Mouse (Mus musculus) midbrain, embryonic 14.5 days (tissue): Measurements from ENCODE around the gene Pex7. TPM values are rescaled to one million over a fixed set of nuclear protein-coding genes. Genes with fewer than 3 reads are reported as not detected.

Experiments used
- ATAC-seq: fragments of 200-750 bp; cut with Nextera tagmentation; 2 replicates; pipeline ENCODE4 v1.8.0; 2017; ENCODE audit warnings: moderate number of reproducible peaks, moderate library complexity; ENCODE audit not compliant: low FRiP score, low TSS enrichment
- DNase-seq: peaks from one replicate; pipeline ENCODE4 v3.0.0-alpha.2; 2015
- H3K27ac ChIP-seq: fragments of 300-500 bp; sonication (generic); replicated peaks from 2 replicates; pipeline ENCODE4 v1.5.1; 2014; ENCODE audit warnings: mild to moderate bottlenecking, low read depth, low read length, moderate library complexity
- H3K27me3 ChIP-seq: fragments of 300-500 bp; sonication (generic); 2 replicates; pipeline ENCODE4 v1.6.1; 2014; ENCODE audit warnings: low read length, control low read depth, mixed read lengths; ENCODE audit not compliant: control insufficient read depth, insufficient read depth
- H3K36me3 ChIP-seq: fragments of 300-500 bp; sonication (generic); 2 replicates; pipeline ENCODE4 v1.6.1; 2014; ENCODE audit warnings: low read length, control low read depth; ENCODE audit not compliant: control insufficient read depth, insufficient read depth
- H3K4me1 ChIP-seq: fragments of 300-500 bp; sonication (generic); 2 replicates; pipeline ENCODE4 v1.6.1; 2014; ENCODE audit warnings: mild to moderate bottlenecking, antibody characterized with exemption, low read length, control low read depth; ENCODE audit not compliant: control insufficient read depth, insufficient read depth
- H3K4me2 ChIP-seq: fragments of 300-500 bp; sonication (generic); 2 replicates; pipeline ENCODE4 v1.6.1; 2014; ENCODE audit warnings: mild to moderate bottlenecking, low read length, moderate library complexity
- H3K4me3 ChIP-seq: fragments of 300-500 bp; sonication (generic); replicated peaks from 2 replicates; pipeline ENCODE4 v1.5.1; 2014; ENCODE audit warnings: low read depth, low read length
- H3K9ac ChIP-seq: fragments of 300-500 bp; sonication (generic); replicated peaks from 2 replicates; pipeline ENCODE4 v1.6.1; 2014; ENCODE audit warnings: mild to moderate bottlenecking, low read length, moderate library complexity
- H3K9me3 ChIP-seq: fragments of 300-500 bp; sonication (generic); 2 replicates; pipeline ENCODE4 v1.6.1; 2016; ENCODE audit warnings: low read length, control low read depth, mixed read lengths; ENCODE audit not compliant: control insufficient read depth
- WGBS: fragments of 180-500 bp; shearing (Covaris S2); extraction: QIAGEN DNeasy Blood & Tissue Kit; methylation state at CpG from one replicate; pipeline ENCODE4 v1.1.7; 2014; 5-methylcytosine and 5-hydroxymethylcytosine counted together
- polyA plus RNA-seq: library from polyadenylated mRNA; unstranded; fragments of >200 nt; fragmentation: Nextera tagmentation; extraction: Ambion mirVana; gene quantifications from 2 replicates; pipeline ENCODE4 v1.2.1, GENCODE M21; 2014

The Pex7 gene
- polyA plus RNA-seq, 1 experiment from 2014 or later, result 30.1 TPM

- peak; percentile 52 for ATAC-seq
- Histone ChIP-seq H3K9me3 (no peaks in the 10 kb centered on the region), H3K4me3 (peak overlapping the region; percentile 55), H3K4me1 (peaks cover 19% of the 10 kb centered on the region), H3K9ac (peak overlapping the region; percentile 57), H3K27me3 (peaks cover 42% of the 10 kb centered on the region), H3K36me3 (no peaks in the 10 kb centered on the region), H3K4me2 (peak overlapping the region; percentile 100), H3K27ac (no peak overlapping the region; the same call in 1 of the 2 replicates)
- DNase-seq, result peak; percentile 73
- WGBS, result under 1% methylated on average over 36 of the region's 36 CpGs
These were observed 56.9 kb downstream of the Pex7 start for GRCm38 (mm10) chr10:19850544-19850997.

DNA sequence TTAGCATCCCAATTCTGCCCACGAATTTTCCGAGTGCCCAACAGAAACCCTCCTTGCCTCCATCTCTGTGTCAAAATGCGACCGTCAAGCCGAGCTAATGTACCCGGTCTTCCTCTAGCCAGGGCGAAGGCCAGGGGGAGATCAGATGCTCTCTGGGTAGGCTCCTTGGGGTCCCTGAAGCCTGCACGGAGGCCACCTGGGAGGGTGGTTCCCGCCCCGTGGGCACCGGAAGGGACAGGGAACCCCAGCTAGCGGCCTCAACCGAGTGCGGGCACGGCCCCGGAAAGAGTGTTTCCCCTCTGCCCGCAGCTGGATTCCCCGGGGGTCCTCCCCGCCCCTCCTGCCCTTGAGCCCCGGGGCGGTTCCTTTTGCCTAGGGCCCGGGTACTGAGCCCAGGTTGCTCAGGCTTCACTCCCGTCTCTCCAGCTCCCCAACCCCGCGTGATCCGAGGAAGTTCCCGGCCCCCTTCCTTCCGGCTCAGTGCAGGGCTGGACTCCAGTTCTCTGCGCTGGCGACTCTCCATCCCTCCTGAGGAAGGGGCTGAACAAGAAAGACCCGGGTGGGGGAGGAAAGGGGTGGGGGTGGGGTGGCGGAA is 57.6 kb downstream of the Pex7 start:
- DNase-seq, result peak; percentile 48

GRCm38 (mm10) chr10:19848928-19849770 is 58.3 kb downstream of the Pex7 start:
- Histone ChIP-seq H3K4me3 (peak overlapping the region; percentile 55), H3K27ac (no peak overlapping the region), H3K9ac (no peak overlapping the region; the same call in 1 of the 2 replicates), H3K27me3 (peaks cover 38% of the 10 kb centered on the region), H3K36me3 (no peaks in the 10 kb centered on the region), H3K4me2 (peak overlapping the region; percentile 100), H3K4me1 (peaks cover 19% of the 10 kb centered on the region), H3K9me3 (no peaks in the 10 kb centered on the region)
- 6% methylated on average over 44 of the region's 44 CpGs for WGBS
- no peak for ATAC-seq
- DNase-seq, result peak; percentile 42

More for the DNA sequence above, 57.6 kb downstream of the Pex7 start:
- under 1% methylated on average over 32 of the region's 32 CpGs for WGBS
- Histone ChIP-seq H3K9me3 (no peaks in the 10 kb centered on the region), H3K4me2 (peak overlapping the region; percentile 100), H3K36me3 (no peaks in the 10 kb centered on the region), H3K9ac (peak overlapping the region; percentile 57; the same call in 1 of the 2 replicates), H3K4me1 (peaks cover 19% of the 10 kb centered on the region), H3K4me3 (peak overlapping the region; percentile 55), H3K27ac (no peak overlapping the region; the same call in 1 of the 2 replicates), H3K27me3 (peaks cover 41% of the 10 kb centered on the region)
- peak; percentile 59 for ATAC-seq

GRCm38 (mm10) chr10:19839836-19840235 is 67.7 kb downstream of the Pex7 start:
- Histone ChIP-seq H3K36me3 (no peaks in the 10 kb centered on the region), H3K4me1 (no peaks in the 10 kb centered on the region), H3K9ac (no peak overlapping the region), H3K4me3 (no peak overlapping the region), H3K9me3 (no peaks in the 10 kb centered on the region), H3K4me2 (no peak overlapping the region), H3K27ac (no peak overlapping the region), H3K27me3 (no peaks in the 10 kb centered on the region)
- ATAC-seq (no peak), DNase-seq (no peak)
- 91% methylated on average over 5 of the region's 5 CpGs for WGBS

- H3K36me3 ChIP-seq, result no peaks in the 10 kb centered on the region
- ATAC-seq, result no peak
- no peak overlapping the region for H3K4me3 ChIP-seq
- H3K9ac ChIP-seq, result no peak overlapping the region
- H3K9me3 ChIP-seq, result no peaks in the 10 kb centered on the region
- WGBS, result 62% methylated on average over 8 of the region's 8 CpGs
- no peak overlapping the region for H3K4me2 ChIP-seq
- no peaks in the 10 kb centered on the region for H3K4me1 ChIP-seq
- H3K27ac ChIP-seq, result no peak overlapping the region
- no peak for DNase-seq
- H3K27me3 ChIP-seq, result no peaks in the 10 kb centered on the region
These were observed 71.4 kb downstream of the Pex7 start for GRCm38 (mm10) chr10:19835887-19836710.

- ATAC-seq (no peak), DNase-seq (no peak)
- Histone ChIP-seq H3K9me3 (no peaks in the 10 kb centered on the region), H3K9ac (no peak overlapping the region), H3K36me3 (no peaks in the 10 kb centered on the region), H3K27ac (no peak overlapping the region), H3K4me2 (no peak overlapping the region), H3K27me3 (no peaks in the 10 kb centered on the region), H3K4me3 (no peak overlapping the region), H3K4me1 (no peaks in the 10 kb centered on the region)
- 93% methylated on average over 6 of the region's 6 CpGs for WGBS
These were observed 73.3 kb downstream of the Pex7 start for GRCm38 (mm10) chr10:19834222-19834621.

DNA sequence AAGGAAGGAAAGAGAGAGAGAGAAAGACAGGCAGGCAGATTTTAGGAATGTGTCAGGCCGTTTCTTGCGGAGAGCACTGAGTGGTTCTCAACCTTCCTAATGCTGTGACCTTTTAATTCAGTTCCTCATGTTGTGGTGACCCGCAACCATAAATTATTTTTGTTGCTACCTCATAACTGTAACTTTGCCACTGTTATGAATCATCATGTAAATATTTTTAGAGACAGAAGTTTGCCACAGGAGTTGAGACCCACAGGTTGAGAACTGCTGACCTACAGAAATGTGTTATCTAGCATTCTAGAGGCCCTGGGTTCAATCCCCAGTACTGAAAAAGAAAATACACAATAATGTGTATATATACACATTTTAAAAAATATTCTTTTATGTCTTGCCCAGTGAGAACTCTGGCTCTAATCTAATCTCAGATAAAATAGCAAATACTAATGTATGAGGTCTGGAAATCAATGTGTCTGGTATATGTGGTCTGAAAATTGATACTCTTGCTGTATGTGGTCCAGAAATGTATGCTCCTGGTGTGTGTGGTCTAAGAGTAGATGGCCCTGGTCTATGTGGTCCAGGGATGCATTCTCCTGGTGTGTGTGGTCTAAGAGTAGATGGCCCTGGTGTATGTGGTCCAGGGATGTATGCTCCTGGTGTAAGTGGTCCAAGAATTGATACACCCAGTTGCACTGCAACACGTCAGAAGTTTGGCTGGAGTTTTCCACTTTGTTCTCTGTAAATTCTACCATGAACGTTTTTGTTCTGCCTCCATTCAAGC is 76.2 kb downstream of the Pex7 start:
- 87% methylated on average over 5 of the region's 5 CpGs for WGBS
- no peaks in the 10 kb centered on the region for H3K27me3 ChIP-seq
- no peak for ATAC-seq
- no peak overlapping the region for H3K4me3 ChIP-seq
- no peaks in the 10 kb centered on the region for H3K36me3 ChIP-seq
- no peak overlapping the region for H3K4me2 ChIP-seq
- H3K9me3 ChIP-seq, result no peaks in the 10 kb centered on the region
- DNase-seq, result no peak
- no peak overlapping the region for H3K9ac ChIP-seq
- no peak overlapping the region for H3K27ac ChIP-seq
- no peaks in the 10 kb centered on the region for H3K4me1 ChIP-seq

DNA sequence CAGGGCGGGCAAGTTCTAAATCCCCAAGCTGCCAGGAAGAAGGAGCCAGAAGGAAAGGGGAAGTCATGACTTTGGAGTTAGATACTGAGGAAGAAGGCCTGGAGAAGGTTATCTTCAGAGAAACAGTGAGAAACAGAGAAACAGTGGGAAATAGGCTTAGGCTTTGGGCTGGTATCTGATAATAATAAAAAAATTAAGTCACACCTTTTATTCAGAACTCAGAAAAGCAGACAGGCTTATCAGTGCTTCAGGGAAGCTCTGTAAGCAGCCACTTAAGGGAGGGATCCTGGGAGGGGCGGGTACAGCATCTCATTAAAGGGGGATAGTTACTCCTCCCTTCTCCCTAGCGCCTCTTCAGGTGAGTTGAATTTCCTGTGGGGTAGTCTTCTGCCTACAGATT is 86.5 kb downstream of the Pex7 start:
- 60% methylated on average over 3 of the region's 3 CpGs for WGBS
- H3K4me1 ChIP-seq, result no peaks in the 10 kb centered on the region
- no peak overlapping the region for H3K27ac ChIP-seq
- no peak overlapping the region for H3K4me2 ChIP-seq
- H3K9ac ChIP-seq, result no peak overlapping the region
- DNase-seq (no peak), ATAC-seq (no peak)
- no peaks in the 10 kb centered on the region for H3K36me3 ChIP-seq
- H3K4me3 ChIP-seq, result no peak overlapping the region
- H3K27me3 ChIP-seq, result no peaks in the 10 kb centered on the region
- H3K9me3 ChIP-seq, result no peaks in the 10 kb centered on the region
